Mouse (Mus musculus) urinary bladder, postnatal 4 days (tissue): ENCODE data around the gene B3gnt8.
"Not testable (repeated sequence)": the region's sequence is repeated elsewhere in the genome, so short reads cannot be mapped to it uniquely, and the experiment has no call there.

Source experiments
- DNase-seq, 2 experiments: peaks; one replicate each; pipeline ENCODE4 v3.0.0; 2021 to 2022; ENCODE audit warnings: low spot score in 2 of 2

The B3gnt8 gene

GRCm38 (mm10) chr7:25626509-25627430 is at the start of gene B3gnt8:
B3gnt8 (plus strand) TSS chr7:25626654.
- peak in 1 of 2 experiments; percentile 66 for DNase-seq

GRCm38 (mm10) chr7:25576793-25577437 is 49.5 kb upstream of the B3gnt8 start:
- not testable (repeated sequence) for DNase-seq

GRCm38 (mm10) chr7:25579441-25579840 is 47.0 kb upstream of the B3gnt8 start:
- no peak for DNase-seq

- DNase-seq, result no peak
Observed at GRCm38 (mm10) chr7:25582301-25582810, 44.1 kb upstream of the B3gnt8 start.

- no peak for DNase-seq
Observed at GRCm38 (mm10) chr7:25584651-25585050, 41.8 kb upstream of the B3gnt8 start.

- DNase-seq, result no peak
Observed at GRCm38 (mm10) chr7:25585351-25586204, 40.9 kb upstream of the B3gnt8 start.

GRCm38 (mm10) chr7:25591226-25591625 is 35.2 kb upstream of the B3gnt8 start:
- no peak for DNase-seq

- no peak for DNase-seq
Observed at GRCm38 (mm10) chr7:25593859-25594258, 32.6 kb upstream of the B3gnt8 start.

GRCm38 (mm10) chr7:25599663-25600062 is 26.8 kb upstream of the B3gnt8 start:
- DNase-seq, result peak; percentile 21 to 70

GRCm38 (mm10) chr7:25600666-25601065 is 25.8 kb upstream of the B3gnt8 start:
- DNase-seq, result no peak

- DNase-seq, result peak in 1 of 2 experiments; percentile 48
Observed at GRCm38 (mm10) chr7:25601346-25601745, 25.1 kb upstream of the B3gnt8 start.

- peak in 1 of 2 experiments; percentile 41 for DNase-seq
Observed at GRCm38 (mm10) chr7:25606625-25607063, 19.8 kb upstream of the B3gnt8 start.

GRCm38 (mm10) chr7:25607196-25607595 is 19.3 kb upstream of the B3gnt8 start:
- no peak for DNase-seq

GRCm38 (mm10) chr7:25610056-25610455 is 16.4 kb upstream of the B3gnt8 start:
- DNase-seq, result no peak

GRCm38 (mm10) chr7:25611501-25611900 is 15.0 kb upstream of the B3gnt8 start:
- no peak for DNase-seq

- peak in 1 of 2 experiments; percentile 47 for DNase-seq
Observed at GRCm38 (mm10) chr7:25614086-25614485, 12.4 kb upstream of the B3gnt8 start.

GRCm38 (mm10) chr7:25614831-25615705 is 11.4 kb upstream of the B3gnt8 start:
- DNase-seq, result peak in 1 of 2 experiments; percentile 55

- DNase-seq, result no peak
Observed at GRCm38 (mm10) chr7:25615706-25616011, 10.8 kb upstream of the B3gnt8 start, which contains the start of gene Erich4. Erich4 (minus strand) TSS chr7:25615892.

GRCm38 (mm10) chr7:25617376-25618160 is 8.9 kb upstream of the B3gnt8 start:
- peak in 1 of 2 experiments; percentile 54 for DNase-seq
